In the genomic region with DNA sequence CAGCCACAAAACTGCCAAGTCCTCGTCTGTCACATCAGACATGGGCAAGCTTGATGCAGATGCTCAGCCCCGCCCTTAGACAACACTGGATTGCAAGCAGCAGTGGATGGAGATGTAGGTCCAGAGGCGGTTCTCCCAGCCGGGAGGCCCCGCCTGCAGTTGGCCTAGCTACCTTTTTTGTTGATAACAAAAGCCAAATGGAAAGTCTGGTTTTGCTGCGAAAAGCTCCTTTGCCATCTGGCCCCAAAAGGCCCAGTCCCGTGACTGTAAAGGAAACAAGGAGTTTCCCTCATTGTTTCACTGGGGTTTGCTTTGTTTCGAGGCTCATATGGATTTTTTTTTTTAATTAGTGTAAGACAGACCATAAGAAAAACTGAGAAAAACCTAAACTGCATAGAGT, we compare ENCODE assay signal across 10 mouse cellular contexts. TPM values are rescaled to one million over a fixed set of nuclear protein-coding genes. Genes with fewer than 3 reads are reported as not detected.
DNase-seq lines count a peak whose midpoint lies in the region; ATAC-seq and TF ChIP-seq lines count a peak whose summit lies in the region.
"Had no signal": no experiment of that assay in that cellular context is flagged by ENCODE, and none has a peak within 500 bp of the region (broad histone marks: within the 10 kb centered on the region; RNA-seq: fewer than 3 reads in every experiment).

No protein-coding gene starts in this region.

- no peak for TF ChIP-seq CTCF in kidney, postnatal 0 days (IDR thresholded peaks at IDR 0.05; ENCODE audit: low read depth)

- ATAC-seq in kidney, postnatal 0 days (replicated peaks; ENCODE audit: low FRiP score, low read depth) = no peak
- no peak for ATAC-seq in embryonic facial prominence, embryonic 15.5 days (ENCODE audit: insufficient number of reproducible peaks, low FRiP score, low TSS enrichment, low read depth)
- 0 out of 2 replicates have a peak, but pooled peaks have one; percentile 28 for ATAC-seq in heart, embryonic 15.5 days (replicated peaks; ENCODE audit: insufficient number of reproducible peaks, insufficient read depth, low FRiP score, low read depth)
- ATAC-seq in megakaryocyte progenitor cell, adult 5-6 weeks (replicated peaks; ENCODE audit: poor library complexity) = 0 out of 2 replicates have a peak, but pooled peaks have one; percentile 20

- H3K4me1 ChIP-seq in kidney, postnatal 0 days (replicated peaks; ENCODE audit: insufficient read depth, low read length) = peaks cover 39% of the 10 kb centered on the region
- H3K4me1 ChIP-seq in embryonic facial prominence, embryonic 15.5 days = peaks cover 78% of the 10 kb centered on the region
- H3K4me1 ChIP-seq in heart, embryonic 15.5 days (replicated peaks) = peaks cover 52% of the 10 kb centered on the region

- no peaks in the 10 kb centered on the region for H3K27me3 ChIP-seq in kidney, postnatal 0 days (ENCODE audit: insufficient read depth, low read length)
- no peaks in the 10 kb centered on the region for H3K27me3 ChIP-seq in embryonic facial prominence, embryonic 15.5 days
- no peaks in the 10 kb centered on the region for H3K27me3 ChIP-seq in heart, embryonic 15.5 days

- H3K4me3 ChIP-seq in kidney, postnatal 0 days (replicated peaks; ENCODE audit: low read depth, low read length) = no peak overlapping the region
- H3K4me3 ChIP-seq in embryonic facial prominence, embryonic 15.5 days (replicated peaks) = no peak overlapping the region
- H3K4me3 ChIP-seq in heart, embryonic 15.5 days = no peak overlapping the region

- no peaks in the 10 kb centered on the region for H3K9me3 ChIP-seq in kidney, postnatal 0 days (replicated peaks; ENCODE audit: low read length)
- H3K9me3 ChIP-seq in embryonic facial prominence, embryonic 15.5 days (replicated peaks) = no peaks in the 10 kb centered on the region
- no peaks in the 10 kb centered on the region for H3K9me3 ChIP-seq in heart, embryonic 15.5 days (replicated peaks)

- 50% methylated on average over 8 of the region's 8 CpGs for WGBS in kidney, postnatal 0 days
- 37% methylated on average over 8 of the region's 8 CpGs for WGBS in embryonic facial prominence, embryonic 15.5 days
- WGBS in heart, embryonic 15.5 days = 46% methylated on average over 8 of the region's 8 CpGs

- H3K4me2 ChIP-seq in kidney, postnatal 0 days (ENCODE audit: low read length) = no peak overlapping the region
- H3K4me2 ChIP-seq in embryonic facial prominence, embryonic 15.5 days (replicated peaks) = no peak overlapping the region
- no peak overlapping the region for H3K4me2 ChIP-seq in heart, embryonic 15.5 days

- no peaks in the 10 kb centered on the region for H3K36me3 ChIP-seq in kidney, postnatal 0 days (ENCODE audit: insufficient read depth, low read length)
- no peaks in the 10 kb centered on the region for H3K36me3 ChIP-seq in embryonic facial prominence, embryonic 15.5 days
- H3K36me3 ChIP-seq in heart, embryonic 15.5 days = no peaks in the 10 kb centered on the region

- no peak overlapping the region for H3K9ac ChIP-seq in kidney, postnatal 0 days (ENCODE audit: low read depth, low read length)
- H3K9ac ChIP-seq in embryonic facial prominence, embryonic 15.5 days = no peak overlapping the region
- H3K9ac ChIP-seq in heart, embryonic 15.5 days = no peak overlapping the region

- peak overlapping the region; percentile 39; the same call in 1 of the 2 replicates for H3K27ac ChIP-seq in kidney, postnatal 0 days
- peak overlapping the region; percentile 83 for H3K27ac ChIP-seq in embryonic facial prominence, embryonic 15.5 days (replicated peaks)
- H3K27ac ChIP-seq in heart, embryonic 15.5 days = peak overlapping the region; percentile 62

- no peak for DNase-seq in kidney, postnatal 0 days (ENCODE audit: low spot score)
- DNase-seq in kidney, adult 18-20 months = no peak
- no peak for DNase-seq in spleen, postnatal 14 days (ENCODE audit: low spot score in 2 of 2)
- DNase-seq in right cerebral cortex, adult 2 months (ENCODE audit: low spot score in 2 of 2) = no peak
- DNase-seq: kidney, adult 11 months; right cerebral cortex, adult 18-20 months; thymus, postnatal 36 days had no signal

RNA-seq across cellular contexts. Expression of gene Cd9, which starts 18.5 kb away (rescaled TPM):
- 271 and 278 TPM in 2 replicates for polyA plus RNA-seq in kidney, postnatal 0 days (2015; fragmentation: Nextera tagmentation; extraction: Ambion mirVana)
- 366 and 382 TPM in 2 replicates for polyA plus RNA-seq in embryonic facial prominence, embryonic 15.5 days (2015; fragmentation: Nextera tagmentation; extraction: Ambion mirVana)
- 91.7 and 118 TPM in 2 replicates for polyA plus RNA-seq in heart, embryonic 15.5 days (2015; fragmentation: Nextera tagmentation; extraction: Ambion mirVana)
- total RNA-seq in megakaryocyte progenitor cell, adult 5-6 weeks (2015) = 41.0 and 50.9 TPM in 2 replicates
- 31.0 and 38.7 TPM in 2 replicates for total RNA-seq in megakaryocyte progenitor cell, adult 5-6 weeks (2017)

Comparison
In these comparisons a context has a peak if more than half of its experiments do, and no peak if none do; other contexts are left out.
1. ATAC-seq: peak in heart, embryonic 15.5 days (single experiment) and megakaryocyte progenitor cell, adult 5-6 weeks (single experiment); none in kidney, postnatal 0 days (single experiment) and embryonic facial prominence, embryonic 15.5 days (single experiment).
2. Peak in every context shown above with its lines, with median percentiles within 50 percentile points of each other: H3K27ac ChIP-seq.